Mouse (Mus musculus): ENCODE data around the gene Larp4. TPM values are rescaled to one million over a fixed set of nuclear protein-coding genes. Genes with fewer than 3 reads are reported as not detected.
A peak's percentile ranks its signal among the peaks of the same experiment; 100 is the strongest.

Larp4 gene
- total and polyA plus RNA-seq, 3 experiments = 168 to 216 (median 193) TPM

DNA sequence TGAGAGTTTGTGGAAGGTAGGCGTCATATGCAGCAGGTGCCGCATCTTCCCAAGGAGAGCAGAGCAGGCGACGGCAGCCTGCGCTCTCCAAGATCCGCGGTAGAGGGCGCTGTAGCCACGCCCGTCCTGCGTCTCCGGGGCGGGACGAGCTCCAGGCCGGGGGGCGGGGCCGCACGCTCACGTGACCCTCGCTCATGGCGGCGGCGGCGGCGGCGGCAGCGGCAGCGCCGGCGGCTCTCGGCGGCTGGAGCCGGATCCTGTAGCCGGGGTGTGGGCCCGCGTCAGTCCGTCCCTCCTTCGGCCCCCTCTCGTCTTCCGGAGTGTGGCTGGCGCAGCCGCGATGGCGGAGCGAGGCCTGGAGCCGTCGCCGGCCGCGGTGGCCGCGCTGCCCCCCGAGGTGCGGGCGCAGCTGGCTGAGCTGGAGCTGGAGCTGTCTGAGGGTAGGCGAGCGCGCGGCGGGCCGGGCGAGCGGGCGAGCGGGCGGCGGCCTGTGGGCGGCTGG, 68.7 kb downstream of the Larp4 start, which contains the start of gene Dip2b (continued):
- TF ChIP-seq SMC3 (IDR thresholded peaks at IDR 0.05; ENCODE audit: low read depth, low read length) (peak; percentile 83), ZKSCAN1 (IDR thresholded peaks at IDR 0.05; ENCODE audit: low read depth, low read length) (no peak), CTCF (IDR thresholded peaks at IDR 0.05 in 2 of 3, conservative IDR thresholded peaks at IDR 0.05 in 1 of 3; ENCODE audit: control insufficient read depth in 1 of 3, insufficient read depth in 1 of 3, low read depth in 2 of 3, low read length in 3 of 3, poor library complexity in 1 of 3, severe bottlenecking in 1 of 3) (peak; percentile 92 to 99 (median 98))

- Histone ChIP-seq H3K27me3 (ENCODE audit: control insufficient read depth in 1 of 2, insufficient read depth in 2 of 2, low read length in 2 of 2) (no peaks in the 10 kb centered on the region), H3K4me1 (ENCODE audit: control insufficient read depth in 1 of 2, insufficient read depth in 2 of 2, low read length in 2 of 2) (peaks cover 7 to 22% of the 10 kb centered on the region in 2 experiments), H3K9me3 (replicated peaks; ENCODE audit: insufficient read depth, low read length) (no peaks in the 10 kb centered on the region), H3K27ac (ENCODE audit: control insufficient read depth, low read depth, low read length) (peak overlapping the region; percentile 31), H3K9ac (ENCODE audit: control insufficient read depth, low read depth, low read length, poor library complexity, severe bottlenecking) (peak overlapping the region; percentile 97), H3K79me2 (ENCODE audit: control insufficient read depth, insufficient read depth, low read length, poor library complexity) (peaks cover 26% of the 10 kb centered on the region), H3K4me3 (ENCODE audit: control insufficient read depth in 1 of 2, insufficient read depth in 1 of 2, low read depth in 2 of 2, low read length in 2 of 2) (peak overlapping the region; percentile 84 to 88), H3K36me3 (ENCODE audit: control insufficient read depth in 1 of 2, insufficient read depth in 2 of 2, low read length in 2 of 2) (peaks cover 0 to 24% of the 10 kb centered on the region in 2 experiments; a peak in 2 of 4 replicates)
- DNase-seq (ENCODE audit: low read depth, low spot score) = peak; percentile 90
- TF ChIP-seq BHLHE40 (IDR thresholded peaks at IDR 0.05; ENCODE audit: borderline replicate concordance, low read depth, low read length) (no peak), KAT2A (conservative IDR thresholded peaks at IDR 0.05; ENCODE audit: low read depth, low read length) (no peak), GABPA (IDR thresholded peaks at IDR 0.05; ENCODE audit: low read depth, low read length) (no peak), TBP (IDR thresholded peaks at IDR 0.05; ENCODE audit: low read depth, low read length) (peak; percentile 67), ETS1 (IDR thresholded peaks at IDR 0.05; ENCODE audit: low read depth, low read length) (peak; percentile 56; the same call in 1 of the 2 replicates), MYB (IDR thresholded peaks at IDR 0.05; ENCODE audit: low read depth, low read length) (no peak), MXI1 (IDR thresholded peaks at IDR 0.05; ENCODE audit: low read depth, low read length) (peak; percentile 96), MYC (IDR thresholded peaks at IDR 0.05; ENCODE audit: low read depth, low read length) (peak; percentile 86; the same call in 1 of the 2 replicates), RCOR1 (IDR thresholded peaks at IDR 0.05; ENCODE audit: low read depth, low read length) (peak; percentile 88), MAZ (IDR thresholded peaks at IDR 0.05; ENCODE audit: low read depth, low read length) (no peak), CTCF (IDR thresholded peaks at IDR 0.05 in 2 of 3, conservative IDR thresholded peaks at IDR 0.05 in 1 of 3; ENCODE audit: control insufficient read depth in 1 of 3, insufficient read depth in 1 of 3, low read depth in 2 of 3, low read length in 3 of 3, poor library complexity in 1 of 3, severe bottlenecking in 1 of 3) (no peak; a peak in 1 of 6 replicates), HCFC1 (IDR thresholded peaks at IDR 0.05; ENCODE audit: low read depth, low read length) (peak; percentile 57), RAD21 (IDR thresholded peaks at IDR 0.05; ENCODE audit: low read depth, low read length) (no peak), ELF1 (IDR thresholded peaks at IDR 0.05; ENCODE audit: low read depth, low read length) (no peak), ZMIZ1 (IDR thresholded peaks at IDR 0.05; ENCODE audit: low read depth, low read length) (no peak), USF2 (IDR thresholded peaks at IDR 0.05; ENCODE audit: borderline replicate concordance in 1 of 2, insufficient read depth in 1 of 2, low read depth in 1 of 2, low read length in 2 of 2) (no peak), CHD1 (IDR thresholded peaks at IDR 0.05; ENCODE audit: low read depth, low read length) (no peak; the same call in 1 of the 2 replicates), MAX (IDR thresholded peaks at IDR 0.05; ENCODE audit: low read length) (peak; percentile 86), NELFE (IDR thresholded peaks at IDR 0.05; ENCODE audit: low read depth, low read length) (no peak; the same call in 1 of the 2 replicates), ZC3H11A (IDR thresholded peaks at IDR 0.05; ENCODE audit: low read depth, low read length) (no peak), GATA1 (IDR thresholded peaks at IDR 0.05; ENCODE audit: low read depth, low read length) (0 out of 2 replicates have a peak, but pooled peaks have one; percentile 21), ZNF384 (IDR thresholded peaks at IDR 0.05; ENCODE audit: low read depth, low read length) (no peak), CHD2 (IDR thresholded peaks at IDR 0.05; ENCODE audit: low read length) (no peak), UBTF (IDR thresholded peaks at IDR 0.05; ENCODE audit: borderline replicate concordance, insufficient read depth, low read depth, low read length) (peak; percentile 36; the same call in 1 of the 2 replicates), POLR2A (IDR thresholded peaks at IDR 0.05; ENCODE audit: control insufficient read depth in 1 of 2, insufficient read depth in 1 of 2, low read depth in 1 of 2, low read length in 2 of 2, poor library complexity in 1 of 2) (peak in 1 of 2 experiments; percentile 55; a peak in 3 of 4 replicates), EP300 (IDR thresholded peaks at IDR 0.05; ENCODE audit: low read depth in 1 of 2, low read length in 2 of 2) (peak; percentile 38 to 39; a peak in 3 of 4 replicates), USF1 (IDR thresholded peaks at IDR 0.05; ENCODE audit: low read depth, low read length) (peak; percentile 72), POLR2AphosphoS2 (IDR thresholded peaks at IDR 0.05; ENCODE audit: low read length) (no peak), TCF12 (IDR thresholded peaks at IDR 0.05; ENCODE audit: low read depth, low read length) (0 out of 2 replicates have a peak, but pooled peaks have one; percentile 27), SIN3A (IDR thresholded peaks at IDR 0.05; ENCODE audit: low read length) (peak; percentile 82)
These were observed 69.3 kb downstream of the Larp4 start for GRCm38 (mm10) chr15:100039001-100039701.

Data from MEL (cell line).